Mouse (Mus musculus) lung, postnatal 0 days (tissue): ENCODE results near the gene Fzd4. TPM values are rescaled to one million over a fixed set of nuclear protein-coding genes. Genes with fewer than 3 reads are reported as not detected.
A peak's percentile ranks its signal among the peaks of the same experiment; 100 is the strongest.

Source experiments
- ATAC-seq: fragments of 200-750 bp; cut with Nextera tagmentation; 2 replicates; pipeline ENCODE4 v1.8.0; 2017; ENCODE audit warnings: moderate library complexity
- DNase-seq: peaks from one replicate; pipeline ENCODE4 v3.0.0-alpha.2; 2016; ENCODE audit warnings: low spot score
- H3K27ac ChIP-seq: fragments of 300-500 bp; sonication (generic); 2 replicates; pipeline ENCODE4 v1.5.1; 2014; ENCODE audit warnings: antibody characterized with exemption, mild to moderate bottlenecking, low read length, mixed read lengths
- H3K27me3 ChIP-seq: fragments of 300-500 bp; sonication (generic); replicated peaks from 2 replicates; pipeline ENCODE4 v1.6.1; 2014; ENCODE audit warnings: low read length, mixed read lengths; ENCODE audit not compliant: insufficient read depth
- H3K36me3 ChIP-seq: fragments of 300-500 bp; sonication (generic); 2 replicates; pipeline ENCODE4 v1.6.1; 2014; ENCODE audit warnings: low read length, mixed read lengths; ENCODE audit not compliant: insufficient read depth
- H3K4me1 ChIP-seq: fragments of 300-500 bp; sonication (generic); 2 replicates; pipeline ENCODE4 v1.6.1; 2014; ENCODE audit warnings: antibody characterized with exemption, low read depth, low read length, mixed read lengths; ENCODE audit not compliant: insufficient read depth
- H3K4me2 ChIP-seq: fragments of 300-500 bp; sonication (generic); replicated peaks from 2 replicates; pipeline ENCODE4 v1.6.1; 2014; ENCODE audit warnings: low read depth, mild to moderate bottlenecking, low read length, moderate library complexity, mixed read lengths
- H3K4me3 ChIP-seq: fragments of 300-500 bp; sonication (generic); 2 replicates; pipeline ENCODE4 v1.5.1; 2014; ENCODE audit warnings: low read depth, low read length
- H3K9ac ChIP-seq: fragments of 300-500 bp; sonication (generic); replicated peaks from 2 replicates; pipeline ENCODE4 v1.6.1; 2014; ENCODE audit warnings: low read depth, mild to moderate bottlenecking
- H3K9me3 ChIP-seq: fragments of 300-500 bp; sonication (generic); 2 replicates; pipeline ENCODE4 v1.6.1; 2016; ENCODE audit warnings: low read length, mixed read lengths
- CTCF ChIP-seq: IDR thresholded peaks from 2 replicates; pipeline ENCODE4 v1.5.1; 2016; ENCODE audit warnings: antibody characterized with exemption, mild to moderate bottlenecking
- EP300 ChIP-seq: IDR thresholded peaks from 2 replicates; pipeline ENCODE4 v1.6.1; 2016; ENCODE audit warnings: antibody characterized with exemption, mild to moderate bottlenecking, control low read depth
- WGBS: fragments of 180-500 bp; shearing (Covaris S2); extraction: QIAGEN DNeasy Blood & Tissue Kit; methylation state at CpG from one replicate; pipeline ENCODE4 v1.1.7; 2014; 5-methylcytosine and 5-hydroxymethylcytosine counted together
- polyA plus RNA-seq: library from polyadenylated mRNA; unstranded; fragments of >200 nt; fragmentation: Nextera tagmentation; extraction: Ambion mirVana; gene quantifications from 2 replicates; pipeline ENCODE4 v1.2.1, GENCODE M21; 2015

The Fzd4 gene
- polyA plus RNA-seq, 1 experiment from 2014 or later: 14.3 TPM

DNA sequence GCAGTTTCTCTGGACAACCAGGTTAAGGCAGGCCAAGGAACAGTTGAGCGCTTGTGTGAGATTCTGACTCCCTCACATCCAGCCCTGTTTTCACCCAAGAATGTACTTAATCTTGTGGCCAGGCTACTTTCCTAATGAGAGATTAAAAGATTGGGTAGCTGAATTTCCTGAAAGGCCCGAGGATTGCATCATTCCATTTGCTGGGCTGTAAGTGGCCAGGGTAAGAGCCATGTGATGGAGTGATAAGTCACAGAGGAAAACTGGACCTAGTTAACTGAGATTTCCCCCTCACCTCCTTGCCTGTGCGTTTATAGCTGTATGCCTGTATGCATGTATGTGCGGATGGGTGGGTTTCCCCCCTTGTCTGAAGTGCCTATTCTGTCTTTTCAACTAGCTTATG, 11.9 kb downstream of the Fzd4 start:
- ATAC-seq (peak; percentile 46), DNase-seq (peak; percentile 70)
- Histone ChIP-seq H3K4me2 (no peak overlapping the region), H3K4me3 (no peak overlapping the region), H3K27me3 (no peaks in the 10 kb centered on the region), H3K36me3 (no peaks in the 10 kb centered on the region), H3K27ac (no peak overlapping the region), H3K9me3 (no peaks in the 10 kb centered on the region), H3K4me1 (0 out of 2 replicates have a peak, but pooled peaks cover 7% of the 10 kb centered on the region), H3K9ac (no peak overlapping the region)
- 57% methylated on average over 4 of the region's 4 CpGs for WGBS
- TF ChIP-seq CTCF: no peak
- no peak for TF ChIP-seq EP300

DNA sequence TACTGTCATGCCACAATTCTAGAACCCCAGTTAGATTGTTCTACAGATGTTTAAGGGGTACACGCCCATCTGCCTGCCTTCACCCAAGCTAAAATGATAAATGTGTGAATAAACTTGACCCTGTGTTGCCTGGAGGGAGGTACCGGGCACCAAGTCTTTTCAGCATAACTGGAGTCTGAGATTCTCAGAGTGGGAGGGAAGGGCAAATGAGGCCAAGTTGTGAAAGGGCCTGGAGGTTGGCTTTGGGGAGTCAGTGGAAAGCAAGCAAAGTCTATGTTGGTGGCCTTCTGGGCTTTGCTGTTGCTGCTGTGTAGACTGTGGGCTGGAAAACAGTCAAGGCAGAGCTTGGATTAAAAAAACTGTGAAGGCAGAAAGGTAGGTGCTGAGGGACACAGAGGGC, 13.6 kb downstream of the Fzd4 start:
- H3K4me1 ChIP-seq: no peaks in the 10 kb centered on the region
- H3K9ac ChIP-seq: no peak overlapping the region
- no peaks in the 10 kb centered on the region for H3K36me3 ChIP-seq
- ATAC-seq: no peak
- H3K9me3 ChIP-seq: no peaks in the 10 kb centered on the region
- TF ChIP-seq EP300: no peak
- TF ChIP-seq CTCF: no peak
- 71% methylated on average over 2 of the region's 2 CpGs for WGBS
- H3K27ac ChIP-seq: no peak overlapping the region
- no peak overlapping the region for H3K4me2 ChIP-seq
- no peak for DNase-seq
- no peaks in the 10 kb centered on the region for H3K27me3 ChIP-seq
- no peak overlapping the region for H3K4me3 ChIP-seq

DNA sequence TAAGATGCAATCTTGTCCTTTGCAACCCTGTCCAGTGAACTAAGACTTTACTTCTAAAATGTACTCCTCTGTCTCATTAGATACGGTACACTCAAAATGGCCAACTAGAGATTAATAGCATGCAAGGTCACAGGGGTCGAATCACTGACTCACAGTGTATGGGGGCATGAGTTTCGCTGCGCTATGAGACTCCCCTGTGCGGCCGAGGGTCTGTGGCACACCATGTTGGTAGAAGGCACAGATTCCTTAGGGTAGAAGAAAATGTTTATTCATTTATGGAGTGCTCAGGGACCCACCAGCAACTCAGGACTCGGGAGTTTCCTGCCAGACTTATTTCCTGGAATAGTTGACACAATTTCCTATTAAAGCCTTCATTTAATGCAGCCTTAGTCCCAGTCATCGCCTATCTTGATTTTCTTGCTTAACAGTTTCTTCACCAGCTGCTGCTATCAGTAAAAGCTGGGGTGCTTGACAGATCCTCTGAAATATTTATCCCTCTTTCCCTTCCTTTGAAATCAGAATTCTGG, 14.0 kb downstream of the Fzd4 start:
- no peak overlapping the region for H3K27ac ChIP-seq
- no peaks in the 10 kb centered on the region for H3K27me3 ChIP-seq
- DNase-seq: peak; percentile 45
- TF ChIP-seq EP300 (peak; percentile 23; the same call in 1 of the 2 replicates), CTCF (no peak)
- H3K4me1 ChIP-seq: no peaks in the 10 kb centered on the region
- H3K36me3 ChIP-seq: no peaks in the 10 kb centered on the region
- no peak overlapping the region for H3K4me3 ChIP-seq
- peak; percentile 63 for ATAC-seq
- H3K9me3 ChIP-seq: no peaks in the 10 kb centered on the region
- no peak overlapping the region for H3K9ac ChIP-seq
- H3K4me2 ChIP-seq: no peak overlapping the region
- WGBS: 54% methylated on average over 8 of the region's 8 CpGs

DNA sequence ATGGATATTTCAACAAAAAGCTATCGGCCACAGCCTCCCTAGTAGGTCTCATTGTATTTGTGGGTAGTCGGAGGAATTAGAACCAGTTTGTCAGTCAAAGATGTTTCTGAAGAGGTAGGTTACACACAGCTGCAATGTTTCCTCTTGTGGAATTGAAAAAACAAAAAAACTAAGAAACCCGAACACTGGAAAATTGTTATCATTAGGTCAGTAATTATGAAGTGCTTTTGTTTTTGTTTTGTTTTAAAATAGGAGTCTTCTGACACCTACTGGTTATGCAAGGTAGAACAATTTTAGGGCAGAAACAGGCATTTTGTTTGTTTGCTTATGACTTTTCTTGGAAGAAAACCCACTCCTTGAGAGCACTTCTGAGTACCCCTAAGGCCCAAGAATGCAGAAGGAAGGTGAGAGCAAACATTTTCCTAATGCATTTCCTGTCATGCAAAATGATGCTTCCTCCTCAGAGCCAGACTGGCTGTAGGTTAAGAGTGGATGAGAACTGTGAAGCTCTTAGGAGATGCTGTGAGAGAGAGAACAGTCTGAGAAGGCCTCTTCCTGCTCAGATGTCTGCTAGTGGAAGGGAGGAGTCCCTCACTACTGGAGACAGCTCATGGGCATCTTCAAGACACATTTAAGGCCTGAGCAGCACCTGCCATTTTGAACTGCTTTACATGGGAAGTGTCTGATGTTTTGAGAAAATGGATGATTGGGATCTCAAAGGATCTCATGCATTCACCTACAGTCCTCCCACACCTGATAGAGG, 14.9 kb downstream of the Fzd4 start:
- H3K36me3 ChIP-seq: no peaks in the 10 kb centered on the region
- 0 out of 2 replicates have a peak overlapping the region, but pooled peaks have one; percentile 17 for H3K4me2 ChIP-seq
- no peaks in the 10 kb centered on the region for H3K9me3 ChIP-seq
- ATAC-seq (0 out of 2 replicates have a peak, but pooled peaks have one; percentile 5), DNase-seq (peak; percentile 77)
- WGBS: 21% methylated on average over 3 of the region's 3 CpGs
- H3K9ac ChIP-seq: no peak overlapping the region
- no peaks in the 10 kb centered on the region for H3K4me1 ChIP-seq
- TF ChIP-seq CTCF (peak; percentile 69), EP300 (peak; percentile 45; the same call in 1 of the 2 replicates)
- no peak overlapping the region for H3K27ac ChIP-seq
- H3K4me3 ChIP-seq: no peak overlapping the region
- H3K27me3 ChIP-seq: no peaks in the 10 kb centered on the region

DNA sequence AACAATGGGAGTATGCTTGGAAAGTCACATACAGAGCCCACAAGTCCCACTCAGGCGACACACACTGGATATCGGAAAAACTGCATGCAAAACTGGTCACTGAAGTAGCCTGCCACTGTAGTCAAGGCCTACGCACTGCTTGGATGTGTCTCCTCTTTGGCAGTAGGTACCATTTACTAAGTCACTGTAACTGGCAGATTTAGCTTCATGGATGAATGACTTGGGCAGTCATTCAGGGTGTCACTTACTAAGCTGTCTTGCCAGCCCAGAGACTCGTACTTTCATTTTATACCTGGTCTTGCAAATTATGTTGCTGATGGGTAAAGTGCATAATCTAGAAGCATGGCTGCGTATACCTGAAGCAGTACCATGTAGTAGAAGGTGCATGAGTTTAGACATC, 17.1 kb downstream of the Fzd4 start:
- no peaks in the 10 kb centered on the region for H3K4me1 ChIP-seq
- H3K36me3 ChIP-seq: no peaks in the 10 kb centered on the region
- WGBS: 93% methylated on average over 5 of the region's 5 CpGs
- no peak for ATAC-seq
- H3K27me3 ChIP-seq: no peaks in the 10 kb centered on the region
- H3K4me3 ChIP-seq: no peak overlapping the region
- DNase-seq: no peak
- H3K4me2 ChIP-seq: no peak overlapping the region
- H3K27ac ChIP-seq: no peak overlapping the region
- TF ChIP-seq EP300 (no peak), CTCF (no peak)
- no peak overlapping the region for H3K9ac ChIP-seq
- H3K9me3 ChIP-seq: no peaks in the 10 kb centered on the region

DNA sequence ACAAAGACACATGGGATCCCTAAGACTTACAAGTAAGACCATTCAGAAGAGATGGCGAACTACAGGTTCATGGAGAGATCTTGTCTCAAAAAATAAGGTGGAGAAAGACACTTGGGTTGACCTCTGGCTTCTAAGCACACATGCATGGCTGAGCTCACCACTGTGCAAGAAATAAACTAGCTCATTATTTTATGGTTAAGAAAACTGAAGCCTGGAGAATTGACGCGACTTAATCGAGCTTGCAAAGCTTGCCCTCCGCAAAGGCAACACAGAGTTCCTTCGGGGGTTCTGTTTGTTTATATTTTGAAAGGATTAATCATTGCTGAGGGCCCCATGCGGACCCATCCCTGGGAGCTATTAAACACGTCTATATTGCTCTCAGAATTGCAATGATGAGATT, 18.5 kb downstream of the Fzd4 start:
- Histone ChIP-seq H3K4me1 (no peaks in the 10 kb centered on the region), H3K4me3 (no peak overlapping the region), H3K9me3 (no peaks in the 10 kb centered on the region), H3K4me2 (no peak overlapping the region), H3K9ac (no peak overlapping the region), H3K36me3 (no peaks in the 10 kb centered on the region), H3K27ac (no peak overlapping the region), H3K27me3 (no peaks in the 10 kb centered on the region)
- ATAC-seq (no peak), DNase-seq (no peak)
- WGBS: 35% methylated on average over 8 of the region's 8 CpGs
- no peak for TF ChIP-seq EP300
- no peak for TF ChIP-seq CTCF
